8 mouse cellular contexts compared by ENCODE assay signal in genomic region chr6:136550596-136551304, GRCm38 (mm10). TPM values are rescaled to one million over a fixed set of nuclear protein-coding genes. Genes with fewer than 3 reads are reported as not detected.
DNase-seq lines count a peak whose midpoint lies in the region; ATAC-seq lines count a peak whose summit lies in the region.

No protein-coding gene starts in this region.

- no peaks in the 10 kb centered on the region for H3K36me3 ChIP-seq in hindbrain, embryonic 12.5 days
- H3K36me3 ChIP-seq in hindbrain, embryonic 10.5 days: 0 out of 2 replicates have a peak, but pooled peaks cover 3% of the 10 kb centered on the region
- no peaks in the 10 kb centered on the region for H3K36me3 ChIP-seq in forebrain, embryonic 13.5 days (ENCODE audit: poor library complexity, severe bottlenecking)
- no peaks in the 10 kb centered on the region for H3K36me3 ChIP-seq in limb, embryonic 13.5 days
- no peaks in the 10 kb centered on the region for H3K36me3 ChIP-seq in neural tube, embryonic 14.5 days (ENCODE audit: control insufficient read depth, insufficient read depth, low read length)

- H3K27me3 ChIP-seq in hindbrain, embryonic 12.5 days: no peaks in the 10 kb centered on the region
- H3K27me3 ChIP-seq in hindbrain, embryonic 10.5 days (ENCODE audit: insufficient read depth, poor library complexity, severe bottlenecking): no peaks in the 10 kb centered on the region
- H3K27me3 ChIP-seq in forebrain, embryonic 13.5 days: no peaks in the 10 kb centered on the region
- no peaks in the 10 kb centered on the region for H3K27me3 ChIP-seq in limb, embryonic 13.5 days
- no peaks in the 10 kb centered on the region for H3K27me3 ChIP-seq in neural tube, embryonic 14.5 days (ENCODE audit: control insufficient read depth, insufficient read depth, low read length)

- no peak overlapping the region for H3K4me2 ChIP-seq in hindbrain, embryonic 12.5 days (replicated peaks)
- H3K4me2 ChIP-seq in forebrain, embryonic 13.5 days: 0 out of 2 replicates have a peak overlapping the region, but pooled peaks have one; percentile 23
- no peak overlapping the region; the same call in 1 of the 2 replicates for H3K4me2 ChIP-seq in limb, embryonic 13.5 days (replicated peaks)
- H3K4me2 ChIP-seq in neural tube, embryonic 14.5 days (ENCODE audit: low read depth, low read length): peak overlapping the region; percentile 26; the same call in 1 of the 2 replicates

- H3K9me3 ChIP-seq in hindbrain, embryonic 12.5 days (replicated peaks): no peaks in the 10 kb centered on the region
- no peaks in the 10 kb centered on the region for H3K9me3 ChIP-seq in hindbrain, embryonic 10.5 days
- H3K9me3 ChIP-seq in forebrain, embryonic 13.5 days (replicated peaks): no peaks in the 10 kb centered on the region
- H3K9me3 ChIP-seq in limb, embryonic 13.5 days: no peaks in the 10 kb centered on the region
- no peaks in the 10 kb centered on the region for H3K9me3 ChIP-seq in neural tube, embryonic 14.5 days (ENCODE audit: control insufficient read depth, low read length)

- 0 out of 2 replicates have a peak, but pooled peaks have one; percentile 7 for ATAC-seq in hindbrain, embryonic 12.5 days (ENCODE audit: low FRiP score)
- ATAC-seq in forebrain, embryonic 13.5 days: peak; percentile 51
- peak; percentile 71 for ATAC-seq in limb, embryonic 13.5 days (ENCODE audit: low FRiP score, low read depth)
- ATAC-seq in neural tube, embryonic 14.5 days (ENCODE audit: low read depth): peak; percentile 50; the same call in 1 of the 2 replicates

- WGBS in hindbrain, embryonic 12.5 days: 57% methylated on average over 7 of the region's 7 CpGs
- WGBS in hindbrain, embryonic 10.5 days: 85% methylated on average over 7 of the region's 7 CpGs
- 31% methylated on average over 7 of the region's 7 CpGs for WGBS in forebrain, embryonic 13.5 days
- 47% methylated on average over 7 of the region's 7 CpGs for WGBS in limb, embryonic 13.5 days
- 39% methylated on average over 7 of the region's 7 CpGs for WGBS in neural tube, embryonic 14.5 days

- peaks cover 21% of the 10 kb centered on the region for H3K4me1 ChIP-seq in hindbrain, embryonic 12.5 days
- H3K4me1 ChIP-seq in hindbrain, embryonic 10.5 days (replicated peaks): peaks cover 48% of the 10 kb centered on the region
- H3K4me1 ChIP-seq in forebrain, embryonic 13.5 days: peaks cover 33% of the 10 kb centered on the region
- H3K4me1 ChIP-seq in limb, embryonic 13.5 days: peaks cover 38% of the 10 kb centered on the region
- H3K4me1 ChIP-seq in neural tube, embryonic 14.5 days (ENCODE audit: control insufficient read depth, insufficient read depth, low read length): peaks cover 16% of the 10 kb centered on the region

- no peak overlapping the region for H3K9ac ChIP-seq in hindbrain, embryonic 12.5 days
- H3K9ac ChIP-seq in forebrain, embryonic 13.5 days: no peak overlapping the region
- H3K9ac ChIP-seq in limb, embryonic 13.5 days: no peak overlapping the region
- no peak overlapping the region for H3K9ac ChIP-seq in neural tube, embryonic 14.5 days (replicated peaks; ENCODE audit: low read depth, low read length)

- H3K4me3 ChIP-seq in hindbrain, embryonic 12.5 days: no peak overlapping the region
- no peak overlapping the region for H3K4me3 ChIP-seq in hindbrain, embryonic 10.5 days
- no peak overlapping the region for H3K4me3 ChIP-seq in forebrain, embryonic 13.5 days
- no peak overlapping the region for H3K4me3 ChIP-seq in limb, embryonic 13.5 days
- no peak overlapping the region for H3K4me3 ChIP-seq in neural tube, embryonic 14.5 days (ENCODE audit: low read depth, low read length)

- peak overlapping the region; percentile 75 for H3K27ac ChIP-seq in hindbrain, embryonic 12.5 days
- no peak overlapping the region for H3K27ac ChIP-seq in hindbrain, embryonic 10.5 days
- H3K27ac ChIP-seq in forebrain, embryonic 13.5 days: peak overlapping the region; percentile 83
- peak overlapping the region; percentile 52 for H3K27ac ChIP-seq in limb, embryonic 13.5 days
- peak overlapping the region; percentile 85 for H3K27ac ChIP-seq in neural tube, embryonic 14.5 days (ENCODE audit: low read depth, low read length)

- no peak for DNase-seq in hindbrain, embryonic 10.5 days (ENCODE audit: low spot score)
- DNase-seq in MEL-GATA-1-ER (ENCODE audit: extremely low read depth, low read depth): peak; percentile 95
- no peak for DNase-seq in urinary bladder, postnatal 4 days (ENCODE audit: low spot score in 2 of 2)
- no peak for DNase-seq in layer of hippocampus, adult 9-10 months (ENCODE audit: low spot score)

RNA-seq across cellular contexts. Expression of gene Atf7ip, which starts 44.8 kb away (rescaled TPM):
- 63.8 and 77.2 TPM in 2 replicates for polyA plus RNA-seq in hindbrain, embryonic 12.5 days (2016; fragmentation: Nextera tagmentation; extraction: Ambion mirVana)
- polyA plus RNA-seq in hindbrain, embryonic 10.5 days (2016; fragmentation: Nextera tagmentation; extraction: Ambion mirVana): 41.8 and 47.2 TPM in 2 replicates
- polyA plus RNA-seq in forebrain, embryonic 13.5 days (2015; fragmentation: Nextera tagmentation; extraction: Ambion mirVana): 47.3 and 56.6 TPM in 2 replicates
- 40.4 and 42.2 TPM in 2 replicates for polyA plus RNA-seq in limb, embryonic 13.5 days (2015; fragmentation: Nextera tagmentation; extraction: Ambion mirVana)
- 49.2 and 59.5 TPM in 2 replicates for polyA plus RNA-seq in neural tube, embryonic 14.5 days (2014; fragmentation: Nextera tagmentation; extraction: Ambion mirVana)

Comparison
In these comparisons a context has a peak if more than half of its experiments do, and no peak if none do; other contexts are left out.
1. ATAC-seq: peak in every context shown above with its lines; median percentile 71 in limb, embryonic 13.5 days; 51 in forebrain, embryonic 13.5 days; 50 in neural tube, embryonic 14.5 days; 7 in hindbrain, embryonic 12.5 days.
2. H3K4me2 ChIP-seq: peak in forebrain, embryonic 13.5 days (single experiment) and neural tube, embryonic 14.5 days (single experiment); none in hindbrain, embryonic 12.5 days (single experiment) and limb, embryonic 13.5 days (single experiment).